Mouse (Mus musculus) lung, postnatal 0 days (tissue): ENCODE measurements at regions not wholly inside any gene's neighbourhood (a gene's known extent, or its start where the extent isn't known, plus 50 kb on each side); places are given as distances from the start of the nearest gene placed in this dataset.

Source experiments
- ATAC-seq: fragments of 200-750 bp; cut with Nextera tagmentation; 2 replicates; pipeline ENCODE4 v1.8.0; 2017; ENCODE audit warnings: moderate library complexity
- DNase-seq: peaks from one replicate; pipeline ENCODE4 v3.0.0-alpha.2; 2016; ENCODE audit warnings: low spot score
- H3K27ac ChIP-seq: fragments of 300-500 bp; sonication (generic); 2 replicates; pipeline ENCODE4 v1.5.1; 2014; ENCODE audit warnings: antibody characterized with exemption, mild to moderate bottlenecking, low read length, mixed read lengths
- H3K27me3 ChIP-seq: fragments of 300-500 bp; sonication (generic); replicated peaks from 2 replicates; pipeline ENCODE4 v1.6.1; 2014; ENCODE audit warnings: low read length, mixed read lengths; ENCODE audit not compliant: insufficient read depth
- H3K36me3 ChIP-seq: fragments of 300-500 bp; sonication (generic); 2 replicates; pipeline ENCODE4 v1.6.1; 2014; ENCODE audit warnings: low read length, mixed read lengths; ENCODE audit not compliant: insufficient read depth
- H3K4me1 ChIP-seq: fragments of 300-500 bp; sonication (generic); 2 replicates; pipeline ENCODE4 v1.6.1; 2014; ENCODE audit warnings: antibody characterized with exemption, low read depth, low read length, mixed read lengths; ENCODE audit not compliant: insufficient read depth
- H3K4me2 ChIP-seq: fragments of 300-500 bp; sonication (generic); replicated peaks from 2 replicates; pipeline ENCODE4 v1.6.1; 2014; ENCODE audit warnings: low read depth, mild to moderate bottlenecking, low read length, moderate library complexity, mixed read lengths
- H3K4me3 ChIP-seq: fragments of 300-500 bp; sonication (generic); 2 replicates; pipeline ENCODE4 v1.5.1; 2014; ENCODE audit warnings: low read depth, low read length
- H3K9ac ChIP-seq: fragments of 300-500 bp; sonication (generic); replicated peaks from 2 replicates; pipeline ENCODE4 v1.6.1; 2014; ENCODE audit warnings: low read depth, mild to moderate bottlenecking
- H3K9me3 ChIP-seq: fragments of 300-500 bp; sonication (generic); 2 replicates; pipeline ENCODE4 v1.6.1; 2016; ENCODE audit warnings: low read length, mixed read lengths
- CTCF ChIP-seq: IDR thresholded peaks from 2 replicates; pipeline ENCODE4 v1.5.1; 2016; ENCODE audit warnings: antibody characterized with exemption, mild to moderate bottlenecking
- EP300 ChIP-seq: IDR thresholded peaks from 2 replicates; pipeline ENCODE4 v1.6.1; 2016; ENCODE audit warnings: antibody characterized with exemption, mild to moderate bottlenecking, control low read depth
- WGBS: fragments of 180-500 bp; shearing (Covaris S2); extraction: QIAGEN DNeasy Blood & Tissue Kit; methylation state at CpG from one replicate; pipeline ENCODE4 v1.1.7; 2014; 5-methylcytosine and 5-hydroxymethylcytosine counted together

- H3K27me3 ChIP-seq: no peaks in the 10 kb centered on the region
- no peak for DNase-seq
- no peak overlapping the region for H3K9ac ChIP-seq
- no peaks in the 10 kb centered on the region for H3K4me1 ChIP-seq
- no peak for ATAC-seq
- no peaks in the 10 kb centered on the region for H3K36me3 ChIP-seq
- 81% methylated on average over 20 of the region's 20 CpGs for WGBS
- no peak overlapping the region for H3K27ac ChIP-seq
- no peak overlapping the region for H3K4me3 ChIP-seq
- no peak for TF ChIP-seq CTCF
- no peak for TF ChIP-seq EP300
- H3K4me2 ChIP-seq: no peak overlapping the region
- no peaks in the 10 kb centered on the region for H3K9me3 ChIP-seq
These were observed 234.0 kb upstream of the Rsrc1 start for GRCm38 (mm10) chr3:66747073-66747710.

GRCm38 (mm10) chr3:66758141-66758540, 223.0 kb upstream of the Rsrc1 start:
- Histone ChIP-seq H3K4me2 (no peak overlapping the region), H3K4me1 (no peaks in the 10 kb centered on the region), H3K27ac (no peak overlapping the region), H3K4me3 (no peak overlapping the region), H3K36me3 (no peaks in the 10 kb centered on the region), H3K27me3 (no peaks in the 10 kb centered on the region), H3K9me3 (no peaks in the 10 kb centered on the region), H3K9ac (no peak overlapping the region)
- TF ChIP-seq EP300: no peak
- TF ChIP-seq CTCF: no peak
- no peak for DNase-seq
- 41% methylated on average over 3 of the region's 3 CpGs for WGBS
- no peak for ATAC-seq

- no peak for DNase-seq
- no peak overlapping the region for H3K4me2 ChIP-seq
- no peak for ATAC-seq
- no peaks in the 10 kb centered on the region for H3K36me3 ChIP-seq
- no peak overlapping the region for H3K27ac ChIP-seq
- no peaks in the 10 kb centered on the region for H3K4me1 ChIP-seq
- 84% methylated on average over 4 of the region's 4 CpGs for WGBS
- H3K4me3 ChIP-seq: no peak overlapping the region
- no peak for TF ChIP-seq CTCF
- TF ChIP-seq EP300: no peak
- H3K9ac ChIP-seq: no peak overlapping the region
- H3K27me3 ChIP-seq: no peaks in the 10 kb centered on the region
- H3K9me3 ChIP-seq: no peaks in the 10 kb centered on the region
These were observed 221.3 kb upstream of the Rsrc1 start for GRCm38 (mm10) chr3:66759841-66760240.

- Histone ChIP-seq H3K9me3 (no peaks in the 10 kb centered on the region), H3K4me2 (no peak overlapping the region), H3K4me3 (no peak overlapping the region), H3K9ac (no peak overlapping the region), H3K27me3 (no peaks in the 10 kb centered on the region), H3K36me3 (no peaks in the 10 kb centered on the region), H3K4me1 (no peaks in the 10 kb centered on the region), H3K27ac (no peak overlapping the region)
- no peak for DNase-seq
- TF ChIP-seq EP300 (no peak), CTCF (no peak)
- WGBS: 64% methylated on average over 3 of the region's 3 CpGs
- no peak for ATAC-seq
These were observed 218.7 kb upstream of the Rsrc1 start for GRCm38 (mm10) chr3:66762446-66762845.

GRCm38 (mm10) chr3:66797351-66798010, 183.7 kb upstream of the Rsrc1 start:
- Histone ChIP-seq H3K9ac (no peak overlapping the region), H3K4me2 (no peak overlapping the region), H3K4me3 (no peak overlapping the region), H3K4me1 (no peaks in the 10 kb centered on the region), H3K27me3 (no peaks in the 10 kb centered on the region), H3K27ac (no peak overlapping the region), H3K36me3 (no peaks in the 10 kb centered on the region), H3K9me3 (no peaks in the 10 kb centered on the region)
- 69% methylated on average over 12 of the region's 12 CpGs for WGBS
- no peak for ATAC-seq
- DNase-seq: no peak
- no peak for TF ChIP-seq CTCF
- no peak for TF ChIP-seq EP300

GRCm38 (mm10) chr3:66798292-66798691, 182.9 kb upstream of the Rsrc1 start:
- Histone ChIP-seq H3K4me1 (no peaks in the 10 kb centered on the region), H3K27ac (no peak overlapping the region), H3K27me3 (no peaks in the 10 kb centered on the region), H3K4me2 (no peak overlapping the region), H3K36me3 (no peaks in the 10 kb centered on the region), H3K4me3 (no peak overlapping the region), H3K9me3 (no peaks in the 10 kb centered on the region), H3K9ac (no peak overlapping the region)
- 65% methylated on average over 5 of the region's 5 CpGs for WGBS
- TF ChIP-seq EP300 (no peak), CTCF (no peak)
- DNase-seq (no peak), ATAC-seq (no peak)
